Mouse (Mus musculus): ENCODE results near the gene Egfl7.

Egfl7 gene

DNA sequence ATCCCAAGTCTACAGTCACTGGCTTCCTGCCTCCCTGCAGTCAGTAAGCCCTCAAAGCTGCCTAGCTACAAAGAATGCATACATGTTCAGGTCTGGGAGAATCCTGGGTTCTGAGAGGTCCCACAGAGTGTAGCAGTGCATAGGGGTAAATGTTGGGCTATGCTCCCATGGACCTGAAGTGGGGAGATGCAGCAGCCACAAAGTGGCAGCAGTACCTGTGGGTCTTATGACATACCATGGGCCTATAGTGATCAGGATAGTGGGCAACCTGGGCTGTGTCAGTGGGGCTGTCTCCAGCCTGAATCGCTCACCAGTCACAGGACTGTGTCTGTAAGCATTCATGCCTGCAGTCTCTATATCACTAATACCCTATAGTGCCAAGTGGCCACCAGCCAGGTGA, at the start of gene Egfl7:
TSS of gene Egfl7 (plus strand) at position 301 of the 400 bp plus-strand sequence.
- peak; percentile 5 for DNase-seq

DNA sequence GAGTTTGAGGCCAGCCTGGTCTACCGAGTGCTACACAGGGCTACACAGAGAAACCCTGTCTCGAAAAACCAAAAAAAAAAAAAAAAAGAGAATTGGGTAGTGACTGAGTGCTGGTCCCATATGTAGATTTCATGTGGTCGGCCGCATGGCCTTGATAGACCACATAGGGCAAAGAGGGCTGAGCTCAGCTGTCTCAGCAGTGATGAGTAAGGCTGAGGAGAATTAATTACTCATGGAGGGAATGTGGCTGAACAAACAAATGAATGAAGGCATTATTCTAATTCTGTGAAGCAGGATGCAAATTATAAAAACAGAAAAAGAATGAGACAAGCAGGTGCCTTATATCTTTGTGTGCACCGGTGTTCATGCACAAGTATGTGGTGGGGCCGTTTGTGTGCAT, 48.0 kb upstream of the Egfl7 start:
- DNase-seq, result no peak

DNA sequence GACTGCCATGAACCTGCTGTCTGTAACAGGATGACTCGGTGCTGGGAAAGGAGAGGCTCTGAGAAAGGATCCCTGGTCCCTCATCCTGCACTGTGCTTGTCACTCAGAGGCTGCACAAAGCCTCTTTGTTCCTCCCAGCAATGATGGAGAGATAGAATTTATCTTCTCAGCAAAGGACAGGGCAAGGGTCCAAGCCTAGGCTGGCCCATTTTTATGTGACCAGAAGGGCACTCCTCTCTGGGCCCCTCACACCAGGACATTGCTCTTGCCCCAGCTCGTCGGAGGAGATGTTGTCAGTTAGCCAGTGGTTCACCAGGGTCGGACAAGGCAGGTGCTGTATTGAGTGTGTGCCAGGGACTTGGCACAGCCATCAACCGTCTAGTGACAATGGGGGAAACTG, 46.6 kb upstream of the Egfl7 start:
- no peak for DNase-seq

DNA sequence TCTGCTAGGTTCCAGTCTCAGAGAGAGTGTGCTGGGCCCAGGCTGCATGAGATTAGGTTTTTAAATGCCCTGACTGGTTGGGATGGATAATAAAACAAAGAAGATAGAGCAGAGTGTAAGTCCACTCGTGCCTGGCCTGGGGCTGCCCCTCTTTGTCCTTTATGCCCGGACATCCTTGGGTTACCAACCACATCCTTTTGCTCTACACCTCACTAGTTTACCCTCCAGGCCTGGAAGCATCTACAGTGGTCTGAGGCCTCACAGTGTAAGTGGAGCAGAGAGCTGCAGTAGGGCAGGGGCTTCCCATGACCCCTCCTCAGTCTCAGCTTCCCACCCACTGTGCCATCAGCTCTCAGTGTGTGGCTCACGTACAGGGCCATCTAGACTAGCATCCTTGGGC, 45.7 kb upstream of the Egfl7 start:
- no peak for DNase-seq

DNA sequence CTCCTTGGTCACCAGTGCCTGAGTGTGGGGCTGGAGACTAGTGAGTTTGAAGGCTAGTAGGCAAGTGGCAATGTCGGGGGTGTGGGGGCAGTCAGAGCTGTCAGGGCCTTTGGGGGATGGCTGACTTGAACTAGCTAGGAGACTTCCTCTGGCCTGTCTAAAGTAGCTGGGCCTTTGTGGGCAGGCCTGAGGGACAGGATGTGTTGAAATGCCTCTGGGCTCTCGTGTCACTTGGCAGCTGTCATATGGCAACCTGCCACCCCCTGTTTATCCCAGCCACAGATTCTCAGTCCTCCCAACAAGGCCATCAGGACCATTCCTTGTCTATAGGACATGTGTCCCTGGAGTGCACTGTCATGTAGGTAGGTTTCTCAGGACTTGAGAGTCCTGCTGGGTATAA, 45.2 kb upstream of the Egfl7 start:
- peak; percentile 80 for DNase-seq

DNA sequence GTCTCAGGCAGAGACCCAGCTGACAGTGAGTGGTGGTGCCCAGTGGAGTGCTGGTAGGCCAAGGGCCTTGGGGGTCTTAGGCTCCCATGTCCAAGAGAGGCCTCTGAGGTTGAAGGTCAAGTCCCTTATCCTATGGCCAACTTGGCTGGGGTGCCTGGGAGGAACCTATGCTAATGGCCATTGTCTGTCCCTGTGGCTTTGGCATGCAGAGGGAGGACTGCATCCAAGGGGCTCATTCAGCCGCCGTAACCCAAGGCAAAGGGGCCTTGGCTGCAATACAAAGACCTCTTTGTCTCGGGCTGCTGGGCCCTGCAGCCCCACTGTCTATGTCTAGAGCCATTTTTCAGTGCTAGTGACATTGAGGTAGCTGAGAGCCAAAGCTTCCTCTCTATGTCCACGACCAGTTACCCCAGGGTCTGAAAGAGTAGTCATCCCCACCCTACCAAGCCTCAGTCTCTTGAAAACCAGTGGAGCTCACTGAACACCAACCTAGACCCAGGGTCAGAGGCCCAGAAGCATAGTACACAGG, 44.2 kb upstream of the Egfl7 start:
- no peak for DNase-seq

DNA sequence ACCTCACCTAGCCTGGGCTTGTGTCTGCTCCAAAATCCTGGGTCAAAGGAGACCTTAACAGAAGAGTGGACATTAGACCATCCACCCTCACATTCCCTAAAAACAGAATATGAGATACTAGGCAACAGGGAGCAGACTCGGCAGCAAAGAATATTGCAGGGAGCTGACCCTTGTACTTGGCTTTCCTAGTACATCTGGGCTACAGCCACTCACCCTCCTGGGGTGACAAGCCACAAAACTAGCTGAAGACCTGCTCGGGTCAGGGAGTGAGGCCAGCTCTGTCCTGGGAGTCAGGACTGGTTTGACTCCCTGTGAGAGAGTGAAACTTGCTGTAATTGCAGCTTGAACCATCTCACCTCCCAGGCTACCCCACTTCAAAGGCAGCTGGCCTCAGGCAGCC, 40.3 kb upstream of the Egfl7 start:
- DNase-seq, result no peak

DNA sequence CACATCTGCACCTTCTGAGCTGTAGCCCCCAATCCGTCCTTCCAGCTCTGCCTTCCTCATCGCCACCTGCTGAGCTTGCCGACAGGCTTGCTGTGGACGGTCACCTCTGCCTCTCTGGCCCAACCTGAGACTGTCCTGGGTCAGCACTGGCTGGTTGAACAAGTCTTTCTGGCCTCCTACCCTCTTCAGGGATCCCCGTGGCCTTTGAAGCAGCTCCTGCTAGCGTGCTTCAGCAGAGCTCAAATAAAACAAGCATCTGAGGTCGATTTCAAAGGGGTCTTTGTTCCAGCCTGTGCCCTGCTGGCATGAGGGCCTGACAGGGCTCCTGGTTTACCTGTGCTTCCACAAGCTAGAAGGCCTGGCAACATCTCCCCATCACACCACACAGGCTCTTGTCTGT, 39.1 kb upstream of the Egfl7 start:
- no peak for DNase-seq

DNA sequence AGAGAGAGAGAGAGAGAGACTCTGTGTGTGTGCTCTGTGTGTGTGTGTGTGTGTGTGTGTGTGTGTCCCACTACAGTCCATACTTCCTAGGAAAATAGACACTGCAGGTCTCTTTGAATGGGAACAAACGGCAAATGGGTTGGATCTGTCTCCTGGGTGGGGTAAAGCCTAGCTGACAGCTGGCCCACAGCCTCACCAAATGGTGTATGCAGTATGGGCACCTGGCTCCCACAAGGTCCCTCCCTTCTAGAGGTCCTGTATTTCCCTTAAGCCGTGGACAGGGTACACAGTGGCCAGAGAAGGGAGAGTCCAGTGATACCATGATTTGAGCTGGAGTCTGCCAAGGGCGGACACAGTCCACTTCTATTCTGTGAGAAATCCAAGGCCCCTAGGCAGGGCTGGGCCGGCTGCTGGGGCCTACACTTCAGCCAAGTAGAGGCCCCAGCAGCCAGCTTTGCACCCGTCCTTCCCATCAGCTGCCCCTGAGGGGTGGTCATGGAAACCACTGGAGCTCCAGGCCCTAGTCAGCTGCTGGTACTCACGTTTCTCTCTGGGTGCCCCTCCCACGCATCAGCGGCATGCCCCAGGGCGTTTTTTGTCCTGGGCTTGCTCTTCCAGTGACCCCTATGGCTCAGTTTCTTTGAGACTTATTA, 38.4 kb upstream of the Egfl7 start:
- no peak for DNase-seq

DNA sequence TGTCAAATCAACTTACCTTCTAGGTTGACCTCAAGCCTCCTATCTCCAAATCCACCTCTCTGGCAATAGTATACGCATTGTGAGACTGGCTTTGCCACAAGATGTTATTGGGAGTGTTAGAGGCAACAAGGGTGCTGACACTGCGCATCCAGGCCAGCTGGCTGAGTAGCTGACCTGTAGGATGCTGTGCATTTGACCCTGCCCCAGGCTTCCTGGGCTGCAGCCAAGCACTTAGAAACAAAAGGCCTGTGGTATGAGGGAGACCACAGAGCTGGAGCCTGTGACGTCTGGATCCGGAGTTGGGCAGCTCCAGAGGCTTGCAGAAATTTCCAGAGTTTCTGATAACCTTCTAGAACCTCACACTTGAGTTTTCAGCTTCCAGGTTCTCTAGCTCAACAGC, 36.7 kb upstream of the Egfl7 start:
- DNase-seq, result peak; percentile 75

DNA sequence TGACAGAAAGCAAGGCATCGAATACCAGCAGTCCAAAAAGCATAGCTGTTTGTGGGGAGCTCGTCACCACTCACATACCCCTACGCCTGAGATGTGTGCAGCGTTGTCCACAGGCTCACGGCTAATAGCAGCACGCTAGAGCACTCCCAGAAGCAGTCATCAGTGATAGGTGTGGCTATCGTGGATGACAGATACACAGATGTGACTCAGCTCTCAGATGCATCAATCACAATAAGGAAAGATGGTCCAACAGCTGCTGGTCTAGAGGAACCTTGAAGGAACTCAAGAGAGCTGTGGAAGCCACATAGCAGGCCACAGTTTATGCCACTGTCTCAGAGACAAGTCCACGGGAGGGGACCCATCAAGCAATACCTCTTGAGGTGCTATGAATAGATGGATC, 36.0 kb upstream of the Egfl7 start:
- DNase-seq, result no peak

DNA sequence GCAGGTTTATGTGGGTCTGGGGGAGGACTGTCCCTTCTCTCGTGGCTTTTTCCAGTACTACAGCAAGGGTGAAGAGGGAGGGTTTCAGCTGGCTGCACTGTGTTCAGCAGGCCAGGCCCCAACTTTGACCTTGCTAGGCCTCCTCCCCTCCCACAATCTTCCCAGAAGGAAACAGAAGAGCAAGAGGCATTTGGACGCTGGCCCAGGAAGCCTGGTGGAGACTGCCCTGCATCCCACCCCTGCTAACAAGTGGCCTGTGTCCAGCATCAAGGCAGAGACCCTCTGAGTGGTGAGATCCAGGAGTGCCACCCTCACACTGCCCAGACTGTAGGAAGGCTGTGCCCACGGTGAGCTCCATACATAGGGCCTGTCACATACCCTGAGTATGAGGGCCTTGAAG, 35.5 kb upstream of the Egfl7 start:
- DNase-seq, result peak; percentile 81

DNA sequence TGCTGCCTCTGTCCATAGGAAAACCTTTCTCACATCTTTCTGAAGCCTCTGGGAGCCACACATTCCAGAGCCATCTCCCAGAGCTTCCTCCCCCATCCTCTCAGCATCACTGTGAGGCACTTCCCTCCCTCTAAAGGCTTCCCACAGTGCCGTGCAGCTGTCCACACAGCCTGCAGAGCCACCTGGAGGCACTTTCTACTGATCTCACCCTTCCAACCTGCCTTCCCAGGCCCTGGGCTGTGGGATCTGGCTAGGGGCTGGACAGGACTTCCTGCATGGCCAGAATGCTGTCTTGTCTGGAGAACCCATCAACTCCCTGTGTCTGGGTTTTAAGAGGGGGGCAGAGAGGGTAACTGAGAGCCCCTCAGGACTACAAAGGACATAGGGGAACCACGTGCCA, 32.3 kb upstream of the Egfl7 start:
- DNase-seq, result peak; percentile 68

DNA sequence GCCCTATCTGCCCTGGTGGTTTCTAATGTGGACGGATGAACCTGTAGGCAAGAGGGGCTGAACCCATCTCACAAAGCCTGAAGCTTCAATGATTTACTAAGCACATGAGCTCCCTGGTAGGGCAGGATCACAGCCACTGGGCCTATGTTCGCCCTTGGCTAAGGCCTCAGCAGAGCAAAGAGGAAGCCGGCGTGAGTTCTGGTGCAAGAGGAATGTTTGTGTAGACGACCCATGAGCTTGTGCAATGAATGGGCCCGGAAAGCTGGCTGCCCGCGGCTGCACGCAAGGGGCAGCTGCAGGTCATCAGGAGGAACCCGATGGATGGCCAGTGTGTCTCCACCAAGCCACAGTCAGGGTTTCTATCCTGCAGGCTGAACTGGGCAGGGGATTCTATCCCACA, 30.0 kb upstream of the Egfl7 start:
- DNase-seq, result peak; percentile 46

DNA sequence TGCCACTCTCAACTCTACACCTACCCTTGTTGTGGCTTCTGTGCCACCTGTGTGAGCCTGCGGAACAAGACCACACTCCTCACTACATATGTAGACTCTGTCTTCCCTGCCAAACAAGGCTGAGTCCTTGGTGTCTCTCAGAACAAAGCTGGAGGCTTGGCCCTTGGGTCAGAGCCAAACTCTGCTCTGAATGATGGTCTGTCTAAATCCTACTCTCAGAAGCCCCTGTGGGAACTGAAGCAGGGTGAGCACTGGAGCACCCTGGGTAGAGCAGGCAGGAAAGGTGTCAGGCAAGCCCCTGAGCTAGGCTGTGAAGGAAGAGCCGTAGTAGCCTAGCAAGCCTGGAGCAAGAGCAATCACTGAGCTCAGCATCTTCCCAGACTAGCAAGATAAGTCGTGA, 29.6 kb upstream of the Egfl7 start:
- DNase-seq, result peak; percentile 47

DNA sequence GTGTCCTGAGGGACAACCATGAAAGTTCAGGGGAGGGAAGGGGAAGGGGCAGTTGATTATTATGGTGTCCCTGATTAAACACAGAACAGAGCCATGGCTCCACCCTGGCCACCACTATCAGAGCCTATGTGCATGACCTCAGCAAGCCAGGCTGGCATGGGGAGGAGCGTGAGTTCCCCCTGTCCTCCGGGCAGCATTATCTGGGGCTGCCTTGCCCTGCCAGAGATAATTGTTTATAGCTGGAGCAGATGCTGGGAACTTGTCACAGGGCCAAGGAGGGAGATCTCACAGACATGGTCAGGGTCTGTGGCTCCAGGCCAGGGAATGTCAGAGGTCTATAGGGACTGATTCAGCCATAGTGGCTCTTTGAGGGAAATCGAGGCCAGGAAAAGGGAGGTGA, 29.0 kb upstream of the Egfl7 start:
- no peak for DNase-seq

DNA sequence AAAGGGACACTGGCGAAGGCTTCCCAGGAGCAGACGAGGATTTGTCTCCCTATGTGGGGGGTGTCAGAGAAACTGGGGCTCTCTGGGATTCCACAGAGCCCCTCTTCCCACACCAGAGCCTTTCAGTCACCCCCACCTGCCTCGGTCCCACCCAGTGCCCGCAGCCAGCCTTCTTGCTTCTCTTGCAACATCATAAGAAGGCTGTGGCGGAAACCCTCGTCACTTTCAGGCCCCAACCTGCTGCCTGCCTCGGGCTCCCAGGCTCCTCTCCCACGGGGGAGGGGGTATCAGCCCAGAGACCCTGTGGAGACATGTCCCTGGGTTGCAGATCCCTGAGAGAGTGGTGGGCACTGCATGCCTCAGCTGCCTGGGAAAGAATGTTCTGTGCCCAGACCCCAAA, 28.4 kb upstream of the Egfl7 start:
- DNase-seq, result no peak

DNA sequence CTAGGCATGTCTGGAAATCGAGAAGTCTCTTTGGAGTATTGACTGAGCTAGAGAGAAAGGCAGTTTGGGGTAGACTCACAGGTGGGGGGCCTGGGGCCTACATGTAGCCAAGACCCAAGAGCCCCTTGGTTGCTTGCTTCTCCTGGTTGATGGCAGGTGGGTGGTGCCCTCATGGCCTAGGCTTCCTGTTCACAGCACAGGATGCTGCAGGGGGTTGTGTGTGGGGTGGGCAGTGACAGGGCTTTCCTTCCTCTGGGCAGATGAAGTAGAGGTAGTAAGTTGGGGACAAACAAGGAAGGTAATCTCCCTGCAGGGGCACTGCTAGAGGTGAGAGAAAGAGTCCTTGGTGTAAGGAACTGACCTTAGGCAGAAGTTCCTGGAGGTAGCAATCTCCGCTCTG, 27.7 kb upstream of the Egfl7 start:
- DNase-seq, result no peak

DNA sequence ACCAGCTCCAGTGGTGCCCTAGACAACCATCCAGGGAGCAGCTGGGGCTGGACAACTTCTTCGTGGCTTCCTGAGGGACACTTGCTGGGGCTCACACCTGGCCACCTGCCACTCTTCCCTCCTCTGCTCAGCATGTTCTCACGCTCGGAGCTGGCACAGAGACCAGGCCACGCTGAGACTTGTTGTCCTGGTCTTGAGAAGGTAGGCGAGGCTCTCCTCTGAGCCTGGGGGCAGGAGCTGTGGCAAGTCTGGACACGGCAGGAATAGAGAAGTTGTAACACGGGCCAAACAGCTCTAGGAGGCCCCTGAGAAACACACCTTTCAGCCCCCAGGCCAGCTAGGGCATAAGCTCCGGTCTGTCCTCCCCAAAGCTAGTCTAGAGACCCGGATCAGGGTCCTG, 25.9 kb upstream of the Egfl7 start:
- no peak for DNase-seq

DNA sequence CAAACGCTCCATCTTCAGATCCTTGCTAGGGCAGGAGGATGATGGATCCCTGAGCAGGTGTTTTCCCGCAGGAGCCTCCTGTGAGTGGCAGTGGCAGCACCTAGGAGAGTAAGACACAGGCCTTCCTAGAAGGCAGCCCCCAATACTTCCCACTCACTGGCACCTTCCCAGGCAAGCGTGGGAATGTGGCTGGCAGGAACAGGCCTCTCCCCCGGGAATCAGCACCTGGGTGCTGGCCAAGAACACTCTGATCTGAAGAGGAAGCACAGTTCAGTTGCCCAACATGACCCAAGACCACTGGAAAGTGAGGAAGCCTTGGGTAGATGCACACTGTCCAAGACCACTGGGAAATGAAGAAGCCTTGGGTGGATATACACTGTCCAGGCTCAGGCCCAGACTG, 24.7 kb upstream of the Egfl7 start:
- peak; percentile 54 for DNase-seq

DNA sequence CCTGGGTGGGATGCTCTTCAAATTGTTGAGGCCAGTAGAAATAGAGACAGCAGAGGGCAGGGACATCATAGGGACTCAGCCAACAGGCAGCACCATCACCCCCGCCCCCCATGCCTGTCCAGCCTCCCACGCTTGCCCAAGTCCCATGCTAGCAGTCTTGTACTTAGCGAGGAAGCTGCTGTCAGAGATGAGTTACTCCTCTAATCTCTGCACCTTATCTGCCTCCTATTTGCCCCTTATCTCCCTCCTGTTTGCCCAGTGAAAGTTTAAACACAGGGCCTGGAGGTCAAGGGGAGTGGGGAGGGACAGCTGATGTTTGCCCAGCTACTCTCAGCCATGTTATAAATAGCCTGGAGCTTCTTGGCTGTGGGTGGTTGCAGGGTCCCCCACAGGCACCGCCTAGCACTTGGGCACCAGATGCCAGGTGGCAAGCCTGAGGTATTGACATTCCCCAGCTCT, 23.2 kb upstream of the Egfl7 start:
- no peak for DNase-seq

DNA sequence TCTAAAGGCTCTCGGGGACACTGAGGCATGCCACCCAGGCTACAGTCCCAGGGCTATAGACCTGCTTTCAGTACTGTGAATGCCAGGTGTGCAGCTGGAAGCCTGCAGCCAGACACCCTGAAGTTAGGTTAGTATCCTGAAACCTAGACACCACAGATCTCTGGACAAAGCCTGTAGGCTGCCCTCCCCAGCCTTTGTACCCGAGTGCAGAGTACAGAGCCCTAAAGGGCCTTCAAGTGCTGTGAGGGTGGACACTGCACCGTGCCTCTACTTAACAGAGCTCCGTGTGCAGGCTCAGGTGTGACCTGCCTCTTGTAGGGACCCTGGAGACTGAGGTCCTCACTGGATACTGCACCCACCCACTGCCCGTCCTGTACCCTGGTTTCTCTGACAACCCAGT, 19.3 kb upstream of the Egfl7 start:
- DNase-seq, result no peak

DNA sequence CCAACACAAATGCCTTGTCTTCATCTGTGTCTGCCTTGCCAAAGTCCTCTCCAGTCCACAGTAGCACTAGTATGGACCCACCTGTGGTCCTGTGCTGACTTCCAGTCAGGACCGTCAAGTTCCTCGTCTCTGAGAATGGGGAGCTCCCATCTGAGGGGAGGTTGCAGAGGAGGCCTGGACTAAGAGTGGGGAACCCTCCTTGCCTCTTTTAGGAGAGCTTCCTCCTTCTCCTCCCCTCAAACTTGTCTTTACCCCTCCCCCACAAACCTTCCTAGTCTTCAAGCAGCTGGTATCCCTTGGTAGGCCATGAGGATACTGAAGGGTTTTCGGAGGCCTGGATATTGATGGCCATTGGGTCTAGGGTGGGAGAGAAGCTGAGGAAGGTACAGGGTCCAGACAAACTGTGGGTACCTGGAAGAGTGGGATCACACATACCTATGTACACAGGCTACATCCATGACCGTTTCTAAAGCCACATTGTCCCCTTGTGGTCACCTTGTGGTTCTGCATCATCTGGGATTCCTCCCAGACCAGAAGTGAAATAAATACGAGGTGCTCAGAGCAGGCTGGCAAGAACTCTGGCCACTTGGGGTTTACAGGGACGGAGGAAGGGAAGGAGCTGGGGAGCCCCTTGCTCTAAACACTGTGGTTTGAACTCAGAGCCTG, 18.3 kb upstream of the Egfl7 start:
- DNase-seq, result peak; percentile 55

DNA sequence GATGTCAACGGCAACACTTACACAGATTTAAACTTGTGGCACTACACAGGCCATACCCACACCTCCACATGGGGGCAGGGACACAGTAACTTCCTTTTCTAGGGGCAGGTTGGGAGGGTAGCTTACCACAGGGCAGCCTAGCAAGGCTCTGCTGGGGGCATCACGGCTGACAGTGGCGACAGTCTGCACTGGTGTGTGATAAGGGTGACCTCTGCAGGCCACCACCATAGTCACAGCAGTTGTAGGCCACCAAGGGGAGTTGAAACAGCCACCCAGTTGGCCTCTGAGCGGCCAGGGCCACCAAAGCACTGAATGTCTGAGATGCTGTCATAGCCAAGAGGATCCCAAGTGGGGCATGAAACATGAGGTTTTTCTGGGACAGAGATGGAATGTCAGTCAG, 13.6 kb upstream of the Egfl7 start:
- DNase-seq, result peak; percentile 75

DNA sequence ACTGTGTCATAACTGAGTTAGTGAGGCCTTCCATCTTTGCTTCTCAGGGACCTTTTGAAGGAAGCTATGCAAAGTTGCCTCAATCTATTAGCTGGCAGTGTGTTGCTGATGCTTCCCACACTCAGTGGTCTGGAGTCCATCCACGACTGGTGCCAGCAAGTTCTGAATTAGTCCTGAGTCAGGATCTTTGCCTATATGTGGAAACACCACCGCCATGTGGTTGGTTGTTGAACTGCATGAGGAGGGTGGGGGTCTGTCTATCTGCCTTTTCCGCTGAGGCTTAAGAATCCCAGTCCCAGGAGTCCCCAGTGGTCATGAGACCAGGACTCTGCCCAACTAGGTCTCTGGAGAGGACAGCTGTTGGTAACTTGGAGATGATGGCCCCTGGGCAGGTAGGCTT, 9.8 kb upstream of the Egfl7 start:
- DNase-seq, result peak; percentile 82

Data from kidney, postnatal 10 days (tissue).